Comparison of ENCODE assay signal across 26 mouse cellular contexts in the genomic region with DNA sequence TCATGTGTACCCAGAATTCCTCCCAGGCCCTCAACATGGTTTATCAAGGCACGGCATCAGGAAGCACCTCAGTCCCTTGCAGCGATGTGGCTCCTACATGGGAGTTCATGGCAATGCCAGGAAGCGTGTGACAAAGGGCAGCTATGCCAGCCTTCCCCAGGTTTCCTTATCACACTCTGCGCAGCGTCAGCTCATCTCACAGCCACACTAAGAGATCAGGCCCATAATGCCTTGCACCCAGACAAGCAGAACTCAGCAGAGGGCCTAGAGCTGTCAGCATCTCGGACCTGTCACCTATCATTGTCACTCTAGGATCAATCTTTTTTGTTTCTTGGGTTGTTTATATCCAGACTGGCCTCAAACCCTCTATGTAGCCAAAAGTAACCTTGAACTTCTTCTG. TPM values are rescaled to one million over a fixed set of nuclear protein-coding genes. Genes with fewer than 3 reads are reported as not detected.
DNase-seq lines count a peak whose midpoint lies in the region; ATAC-seq and TF ChIP-seq lines count a peak whose summit lies in the region.
"Had no signal": no experiment of that assay in that cellular context is flagged by ENCODE, and none has a peak within 500 bp of the region (broad histone marks: within the 10 kb centered on the region; RNA-seq: fewer than 3 reads in every experiment).

No protein-coding gene starts in this region.

- H3K4me1 ChIP-seq in liver, embryonic 13.5 days (replicated peaks): peaks cover 86% of the 10 kb centered on the region
- H3K4me1 ChIP-seq in liver, postnatal 0 days (ENCODE audit: insufficient read depth): peaks cover 43% of the 10 kb centered on the region
- H3K4me1 ChIP-seq in hindbrain, embryonic 11.5 days (replicated peaks; ENCODE audit: control insufficient read depth, insufficient read depth, low read length): no peaks in the 10 kb centered on the region
- peaks cover 10% of the 10 kb centered on the region for H3K4me1 ChIP-seq in forebrain, embryonic 10.5 days
- no peaks in the 10 kb centered on the region for H3K4me1 ChIP-seq in midbrain, embryonic 16.5 days (ENCODE audit: control insufficient read depth, insufficient read depth, low read length)
- H3K4me1 ChIP-seq: forebrain, embryonic 12.5 days had no signal

- H3K4me3 ChIP-seq in liver, embryonic 13.5 days (replicated peaks): no peak overlapping the region
- no peak overlapping the region for H3K4me3 ChIP-seq in liver, postnatal 0 days (ENCODE audit: low read depth, low read length)
- H3K4me3 ChIP-seq in hindbrain, embryonic 11.5 days (ENCODE audit: low read depth, low read length): no peak overlapping the region
- H3K4me3 ChIP-seq in forebrain, embryonic 10.5 days: no peak overlapping the region
- no peak overlapping the region for H3K4me3 ChIP-seq in midbrain, embryonic 16.5 days (ENCODE audit: low read depth, low read length)
- H3K4me3 ChIP-seq: embryonic facial prominence, embryonic 10.5 days; erythroblast, embryonic 14.5 days; forebrain, embryonic 12.5 days; heart, adult 2 months; heart, embryonic 15.5 days had no signal

- peaks cover 46% of the 10 kb centered on the region for H3K36me3 ChIP-seq in liver, embryonic 13.5 days
- H3K36me3 ChIP-seq in liver, postnatal 0 days (replicated peaks; ENCODE audit: insufficient read depth, low read length): peaks cover 49% of the 10 kb centered on the region
- H3K36me3 ChIP-seq in hindbrain, embryonic 11.5 days (ENCODE audit: control insufficient read depth, insufficient read depth, low read length): no peaks in the 10 kb centered on the region
- 0 out of 2 replicates have a peak, but pooled peaks cover 2% of the 10 kb centered on the region for H3K36me3 ChIP-seq in forebrain, embryonic 10.5 days (replicated peaks)
- H3K36me3 ChIP-seq in midbrain, embryonic 16.5 days (ENCODE audit: control insufficient read depth, insufficient read depth, low read length): no peaks in the 10 kb centered on the region
- H3K36me3 ChIP-seq: forebrain, embryonic 12.5 days; heart, embryonic 15.5 days had no signal

- no peak for TF ChIP-seq EP300 in liver, postnatal 0 days (IDR thresholded peaks at IDR 0.05; ENCODE audit: low read depth)

- no peak for TF ChIP-seq CTCF in liver, postnatal 0 days (IDR thresholded peaks at IDR 0.05; ENCODE audit: low read depth)

- H3K9me3 ChIP-seq in liver, embryonic 13.5 days (replicated peaks): no peaks in the 10 kb centered on the region
- H3K9me3 ChIP-seq in liver, postnatal 0 days (ENCODE audit: low read length): no peaks in the 10 kb centered on the region
- no peaks in the 10 kb centered on the region for H3K9me3 ChIP-seq in hindbrain, embryonic 11.5 days (ENCODE audit: control insufficient read depth, low read length)
- H3K9me3 ChIP-seq in forebrain, embryonic 10.5 days: no peaks in the 10 kb centered on the region
- H3K9me3 ChIP-seq in midbrain, embryonic 16.5 days (replicated peaks; ENCODE audit: control insufficient read depth, low read length, poor library complexity, severe bottlenecking): no peaks in the 10 kb centered on the region
- H3K9me3 ChIP-seq: embryonic facial prominence, embryonic 10.5 days; forebrain, embryonic 12.5 days; G1E; heart, embryonic 15.5 days had no signal

- H3K4me2 ChIP-seq in liver, embryonic 13.5 days: peak overlapping the region; percentile 7; the same call in 1 of the 2 replicates
- no peak overlapping the region; the same call in 1 of the 2 replicates for H3K4me2 ChIP-seq in liver, postnatal 0 days (ENCODE audit: low read depth, low read length)
- H3K4me2 ChIP-seq in hindbrain, embryonic 11.5 days (replicated peaks; ENCODE audit: low read depth, low read length): no peak overlapping the region
- H3K4me2 ChIP-seq in midbrain, embryonic 16.5 days (ENCODE audit: low read length): no peak overlapping the region
- H3K4me2 ChIP-seq: forebrain, embryonic 12.5 days; heart, embryonic 11.5 days; heart, embryonic 15.5 days; hindbrain, embryonic 14.5 days had no signal

- peak overlapping the region; percentile 27 for H3K9ac ChIP-seq in liver, embryonic 13.5 days
- no peak overlapping the region for H3K9ac ChIP-seq in liver, postnatal 0 days (replicated peaks)
- H3K9ac ChIP-seq in hindbrain, embryonic 11.5 days (ENCODE audit: low read depth, low read length): no peak overlapping the region
- no peak overlapping the region for H3K9ac ChIP-seq in midbrain, embryonic 16.5 days (ENCODE audit: low read depth, low read length)
- H3K9ac ChIP-seq: forebrain, embryonic 12.5 days; heart, embryonic 15.5 days; hindbrain, embryonic 14.5 days had no signal

- peak; percentile 1 for DNase-seq in adrenal gland, postnatal 14 days
- no peak for DNase-seq in adrenal gland, adult 2 months
- DNase-seq in liver, embryonic 13.5 days: no peak
- peak; percentile 24 for DNase-seq in liver, postnatal 0 days
- no peak for DNase-seq in hindbrain, embryonic 11.5 days (ENCODE audit: low spot score)
- no peak for DNase-seq in forebrain, embryonic 10.5 days (ENCODE audit: extremely low spot score, low spot score)
- DNase-seq: adrenal gland, postnatal 10 days; B cell, adult 2 months; cerebellum, adult 18-20 months; cerebellum, adult 9-11 months; cerebellum, postnatal 36 days; gastrocnemius, postnatal 14 days; heart, adult 2 months; heart, postnatal 14 days had no signal

- no peaks in the 10 kb centered on the region for H3K27me3 ChIP-seq in liver, embryonic 13.5 days
- no peaks in the 10 kb centered on the region for H3K27me3 ChIP-seq in liver, postnatal 0 days (ENCODE audit: insufficient read depth, low read length)
- no peaks in the 10 kb centered on the region for H3K27me3 ChIP-seq in hindbrain, embryonic 11.5 days (ENCODE audit: control insufficient read depth, insufficient read depth, low read length)
- H3K27me3 ChIP-seq in forebrain, embryonic 10.5 days (ENCODE audit: poor library complexity, severe bottlenecking): no peaks in the 10 kb centered on the region
- H3K27me3 ChIP-seq in midbrain, embryonic 16.5 days (ENCODE audit: control insufficient read depth, insufficient read depth, low read depth, low read length): no peaks in the 10 kb centered on the region
- H3K27me3 ChIP-seq: forebrain, embryonic 12.5 days; heart, embryonic 15.5 days had no signal

- WGBS in liver, embryonic 13.5 days (ENCODE audit: insufficient replicate concordance): 40% methylated on average over 6 of the region's 6 CpGs
- WGBS in liver, postnatal 0 days (ENCODE audit: insufficient replicate concordance): 64% methylated on average over 6 of the region's 6 CpGs
- WGBS in hindbrain, embryonic 11.5 days: 90% methylated on average over 6 of the region's 6 CpGs
- 92% methylated on average over 6 of the region's 6 CpGs for WGBS in forebrain, embryonic 10.5 days
- WGBS in midbrain, embryonic 16.5 days: 90% methylated on average over 6 of the region's 6 CpGs

- peak overlapping the region; percentile 94 for H3K27ac ChIP-seq in liver, embryonic 13.5 days
- no peak overlapping the region for H3K27ac ChIP-seq in liver, postnatal 0 days (ENCODE audit: low read depth)
- no peak overlapping the region for H3K27ac ChIP-seq in hindbrain, embryonic 11.5 days (ENCODE audit: low read depth, low read length)
- H3K27ac ChIP-seq in forebrain, embryonic 10.5 days: no peak overlapping the region
- H3K27ac ChIP-seq in midbrain, embryonic 16.5 days (ENCODE audit: low read length): no peak overlapping the region
- H3K27ac ChIP-seq: embryonic facial prominence, embryonic 10.5 days; forebrain, embryonic 12.5 days; heart, adult 2 months; heart, embryonic 15.5 days; hindbrain, embryonic 14.5 days had no signal

- peak; percentile 42; the same call in 1 of the 2 replicates for ATAC-seq in common myeloid progenitor, adult 5-6 weeks (replicated peaks; ENCODE audit: low read depth, poor library complexity, severe bottlenecking)
- peak; percentile 43; the same call in 1 of the 2 replicates for ATAC-seq in liver, embryonic 13.5 days (ENCODE audit: low read depth)
- peak; percentile 29; the same call in 1 of the 2 replicates for ATAC-seq in liver, postnatal 0 days
- ATAC-seq in hindbrain, embryonic 11.5 days (ENCODE audit: low FRiP score): no peak
- no peak for ATAC-seq in midbrain, embryonic 16.5 days
- ATAC-seq: CD4-positive, CD25-positive, alpha-beta regulatory T cell, adult 4 months; forebrain, embryonic 16.5 days had no signal

RNA-seq across cellular contexts. Expression of gene Rab43, which starts 12.4 kb away (rescaled TPM):
- total RNA-seq in adrenal gland, postnatal 14 days (2021): 27.8 and 33.2 TPM in 2 replicates
- total RNA-seq in adrenal gland, adult 2 months (2021): 10 to 100 TPM; 28.0 to 28.2 TPM
- polyA plus RNA-seq in adrenal gland, adult 2 months (2012; rRNA removed): 27.6 and 30.6 TPM in 2 replicates
- total RNA-seq in common myeloid progenitor, adult 5-6 weeks (2017): 7.1 and 10.1 TPM in 2 replicates
- 20.6 and 24.1 TPM in 2 replicates for polyA plus RNA-seq in liver, embryonic 13.5 days (2015; fragmentation: Nextera tagmentation; extraction: Ambion mirVana)
- polyA plus RNA-seq in liver, postnatal 0 days (2015; fragmentation: Nextera tagmentation; extraction: Ambion mirVana): 44.4 and 45.4 TPM in 2 replicates
- polyA plus RNA-seq in hindbrain, embryonic 11.5 days (2014; fragmentation: Nextera tagmentation; extraction: Ambion mirVana): 5.0 and 6.8 TPM in 2 replicates
- 4.6 and 6.6 TPM in 2 replicates for polyA plus RNA-seq in forebrain, embryonic 10.5 days (2016; fragmentation: Nextera tagmentation; extraction: Ambion mirVana)
- polyA plus RNA-seq in midbrain, embryonic 16.5 days (2015; fragmentation: Nextera tagmentation; extraction: Ambion mirVana): 9.7 and 11.0 TPM in 2 replicates

RNA-seq across cellular contexts. Expression of gene Gp9, which starts 21.7 kb away (rescaled TPM):
- 0.52 and 0.60 TPM in 2 replicates for total RNA-seq in adrenal gland, postnatal 14 days (2021)
- under 1 TPM in 1 of 2 experiments, not detected in 1; 0.45 TPM for total RNA-seq in adrenal gland, adult 2 months (2021)
- 0.84 and 1.0 TPM in 2 replicates for polyA plus RNA-seq in adrenal gland, adult 2 months (2012; rRNA removed)
- total RNA-seq in common myeloid progenitor, adult 5-6 weeks (2017): 13.4 and 14.6 TPM in 2 replicates
- 32.7 and 35.6 TPM in 2 replicates for polyA plus RNA-seq in liver, embryonic 13.5 days (2015; fragmentation: Nextera tagmentation; extraction: Ambion mirVana)
- 36.5 and 38.0 TPM in 2 replicates for polyA plus RNA-seq in liver, postnatal 0 days (2015; fragmentation: Nextera tagmentation; extraction: Ambion mirVana)
- 1.4 and 2.2 TPM in 2 replicates for polyA plus RNA-seq in hindbrain, embryonic 11.5 days (2014; fragmentation: Nextera tagmentation; extraction: Ambion mirVana)
- polyA plus RNA-seq in forebrain, embryonic 10.5 days (2016; fragmentation: Nextera tagmentation; extraction: Ambion mirVana): 2.5 and 3.2 TPM in 2 replicates
- polyA plus RNA-seq in midbrain, embryonic 16.5 days (2015; fragmentation: Nextera tagmentation; extraction: Ambion mirVana): 0.50 and 0.66 TPM in 2 replicates
- total RNA-seq: gastrocnemius, adult 18-20 months; gastrocnemius, postnatal 14 days had no signal
- polyA plus RNA-seq: CD4-positive, CD25-positive, alpha-beta regulatory T cell, adult 4 months had no signal

RNA-seq across cellular contexts. Expression of gene Gm45140, which starts 36.0 kb away (rescaled TPM):
- total RNA-seq in adrenal gland, postnatal 14 days (2021): 4.1 and 6.1 TPM in 2 replicates
- total RNA-seq in adrenal gland, adult 2 months (2021): 1 to 10 TPM; 2.5 TPM
- polyA plus RNA-seq in adrenal gland, adult 2 months (2012; rRNA removed): 0.02 and 0.15 TPM in 2 replicates
- total RNA-seq in common myeloid progenitor, adult 5-6 weeks (2017): 16.3 and 25.1 TPM in 2 replicates
- 3.5 and 5.8 TPM in 2 replicates for polyA plus RNA-seq in liver, embryonic 13.5 days (2015; fragmentation: Nextera tagmentation; extraction: Ambion mirVana)
- 2.8 and 3.2 TPM in 2 replicates for polyA plus RNA-seq in liver, postnatal 0 days (2015; fragmentation: Nextera tagmentation; extraction: Ambion mirVana)
- 3.2 and 3.8 TPM in 2 replicates for polyA plus RNA-seq in hindbrain, embryonic 11.5 days (2014; fragmentation: Nextera tagmentation; extraction: Ambion mirVana)
- polyA plus RNA-seq in forebrain, embryonic 10.5 days (2016; fragmentation: Nextera tagmentation; extraction: Ambion mirVana): 2.1 TPM in 2 replicates
- polyA plus RNA-seq in midbrain, embryonic 16.5 days (2015; fragmentation: Nextera tagmentation; extraction: Ambion mirVana): 2.5 and 4.0 TPM in 2 replicates

RNA-seq across cellular contexts. Expression of gene Isy1, which starts 39.0 kb away (rescaled TPM):
- 41.0 and 42.3 TPM in 2 replicates for total RNA-seq in adrenal gland, postnatal 14 days (2021)
- total RNA-seq in adrenal gland, adult 2 months (2021): 10 to 100 TPM; 44.4 to 55.6 TPM
- polyA plus RNA-seq in adrenal gland, adult 2 months (2012; rRNA removed): 3.1 and 3.8 TPM in 2 replicates
- 140 and 162 TPM in 2 replicates for total RNA-seq in common myeloid progenitor, adult 5-6 weeks (2017)
- 51.5 and 63.6 TPM in 2 replicates for polyA plus RNA-seq in liver, embryonic 13.5 days (2015; fragmentation: Nextera tagmentation; extraction: Ambion mirVana)
- polyA plus RNA-seq in liver, postnatal 0 days (2015; fragmentation: Nextera tagmentation; extraction: Ambion mirVana): 19.7 and 19.8 TPM in 2 replicates
- 57.7 and 61.7 TPM in 2 replicates for polyA plus RNA-seq in hindbrain, embryonic 11.5 days (2014; fragmentation: Nextera tagmentation; extraction: Ambion mirVana)
- 76.4 and 78.6 TPM in 2 replicates for polyA plus RNA-seq in forebrain, embryonic 10.5 days (2016; fragmentation: Nextera tagmentation; extraction: Ambion mirVana)
- polyA plus RNA-seq in midbrain, embryonic 16.5 days (2015; fragmentation: Nextera tagmentation; extraction: Ambion mirVana): 26.2 and 27.5 TPM in 2 replicates

RNA-seq across cellular contexts. Expression of gene Cnbp, which starts 51.3 kb away (rescaled TPM):
- total RNA-seq in adrenal gland, postnatal 14 days (2021): 392 and 410 TPM in 2 replicates
- total RNA-seq in adrenal gland, adult 2 months (2021): 100 to 1,000 TPM; 333 to 380 TPM
- polyA plus RNA-seq in adrenal gland, adult 2 months (2012; rRNA removed): 73.9 and 76.1 TPM in 2 replicates
- total RNA-seq in common myeloid progenitor, adult 5-6 weeks (2017): 1,356 and 1,403 TPM in 2 replicates
- polyA plus RNA-seq in liver, embryonic 13.5 days (2015; fragmentation: Nextera tagmentation; extraction: Ambion mirVana): 786 and 880 TPM in 2 replicates
- polyA plus RNA-seq in liver, postnatal 0 days (2015; fragmentation: Nextera tagmentation; extraction: Ambion mirVana): 445 and 452 TPM in 2 replicates
- polyA plus RNA-seq in hindbrain, embryonic 11.5 days (2014; fragmentation: Nextera tagmentation; extraction: Ambion mirVana): 1,125 and 1,154 TPM in 2 replicates
- 1,473 and 1,500 TPM in 2 replicates for polyA plus RNA-seq in forebrain, embryonic 10.5 days (2016; fragmentation: Nextera tagmentation; extraction: Ambion mirVana)
- 484 and 498 TPM in 2 replicates for polyA plus RNA-seq in midbrain, embryonic 16.5 days (2015; fragmentation: Nextera tagmentation; extraction: Ambion mirVana)

Comparison
In these comparisons a context has a peak if more than half of its experiments do, and no peak if none do; other contexts are left out.
1. DNase-seq: peak in adrenal gland, postnatal 14 days (single experiment) and liver, postnatal 0 days (single experiment); none in adrenal gland, adult 2 months (single experiment), liver, embryonic 13.5 days (single experiment), hindbrain, embryonic 11.5 days (single experiment) and forebrain, embryonic 10.5 days (single experiment).
2. ATAC-seq: peak in common myeloid progenitor, adult 5-6 weeks (single experiment), liver, embryonic 13.5 days (single experiment) and liver, postnatal 0 days (single experiment); none in hindbrain, embryonic 11.5 days (single experiment) and midbrain, embryonic 16.5 days (single experiment).